Mouse (Mus musculus) liver, embryonic 14.5 days (tissue): ENCODE measurements around the gene Pdcd5. TPM values are rescaled to one million over a fixed set of nuclear protein-coding genes. Genes with fewer than 3 reads are reported as not detected.
A peak's percentile ranks its signal among the peaks of the same experiment; 100 is the strongest.

Experiments
- ATAC-seq: fragments of 200-750 bp; cut with Nextera tagmentation; 2 replicates; pipeline ENCODE4 v1.8.0; 2017; ENCODE audit warnings: moderate number of reproducible peaks, mild to moderate bottlenecking, moderate library complexity; ENCODE audit not compliant: insufficient read depth
- DNase-seq, 3 experiments: peaks; one replicate each; pipeline ENCODE4 v3.0.0-alpha.2; 2012 to 2013; ENCODE audit warnings: low read depth in 3 of 3, low spot score in 3 of 3
- H3K27ac ChIP-seq: fragments of 300-500 bp; sonication (generic); 2 replicates; pipeline ENCODE4 v1.5.1; 2014; ENCODE audit warnings: moderate library complexity, mild to moderate bottlenecking, control low read depth, inconsistent platforms
- H3K27me3 ChIP-seq: fragments of 300-500 bp; sonication (generic); 2 replicates; pipeline ENCODE4 v1.6.1; 2014; ENCODE audit warnings: mild to moderate bottlenecking, low read length, moderate library complexity; ENCODE audit not compliant: control insufficient read depth, insufficient read depth
- H3K36me3 ChIP-seq: fragments of 300-500 bp; sonication (generic); replicated peaks from 2 replicates; pipeline ENCODE4 v1.6.1; 2014; ENCODE audit warnings: low read depth; ENCODE audit not compliant: control insufficient read depth, insufficient read depth
- H3K4me1 ChIP-seq, 2 experiments: fragments of 200-500 bp in 1 of 2; fragments of 300-500 bp in 1 of 2; sonication (generic) in 1 of 2; replicated peaks; 2 replicates each; pipeline ENCODE4 v1.6.1; 2012 to 2014; ENCODE audit warnings: antibody characterized with exemption in 1 of 2, inconsistent platforms in 1 of 2, low read length in 1 of 2; ENCODE audit not compliant: control insufficient read depth in 2 of 2, insufficient read depth in 2 of 2
- H3K4me2 ChIP-seq: fragments of 300-500 bp; sonication (generic); 2 replicates; pipeline ENCODE4 v1.6.1; 2014; ENCODE audit warnings: low read depth, mild to moderate bottlenecking, control low read depth, moderate library complexity
- H3K4me3 ChIP-seq, 2 experiments: fragments of 200-500 bp in 1 of 2; fragments of 300-500 bp in 1 of 2; sonication (generic) in 1 of 2; 2 replicates each; pipeline ENCODE4 v1.5.1; 2012 to 2014; ENCODE audit warnings: low read depth in 2 of 2, low read length in 2 of 2, mild to moderate bottlenecking in 2 of 2, control low read depth in 1 of 2, inconsistent platforms in 1 of 2, moderate library complexity in 1 of 2; ENCODE audit not compliant: insufficient read depth in 1 of 2
- H3K9ac ChIP-seq: fragments of 300-500 bp; sonication (generic); replicated peaks from 2 replicates; pipeline ENCODE4 v1.6.1; 2014; ENCODE audit warnings: mild to moderate bottlenecking, control low read depth, moderate library complexity
- H3K9me3 ChIP-seq: fragments of 300-500 bp; sonication (generic); 2 replicates; pipeline ENCODE4 v1.6.1; 2016; ENCODE audit warnings: low read length, mixed read lengths; ENCODE audit not compliant: control insufficient read depth
- CTCF ChIP-seq: IDR thresholded peaks from 2 replicates; pipeline ENCODE4 v1.5.1; 2016; ENCODE audit warnings: antibody characterized with exemption, low read depth, control low read depth
- EP300 ChIP-seq: IDR thresholded peaks from 2 replicates; pipeline ENCODE4 v1.6.1; 2016; ENCODE audit warnings: antibody characterized with exemption, low read depth
- WGBS: fragments of 180-500 bp; shearing (Covaris S2); extraction: QIAGEN DNeasy Blood & Tissue Kit; methylation state at CpG from one replicate; pipeline ENCODE4 v1.1.7; 2014; ENCODE audit not compliant: insufficient replicate concordance; 5-methylcytosine and 5-hydroxymethylcytosine counted together
- polyA plus RNA-seq, 2 experiments: library from polyadenylated mRNA; depleted of rRNA in 1 of 2; stranded (reverse) in 1 of 2; unstranded in 1 of 2; fragments of >200 nt; fragmentation: Nextera tagmentation in 1 of 2; extraction: Ambion mirVana in 1 of 2; gene quantifications; 2 replicates each; pipeline versions ENCODE4 v1.2.1 to v1.2.3; 2012 to 2014

The Pdcd5 gene
- polyA plus RNA-seq, 2 experiments, result 85.7 to 161 TPM

DNA sequence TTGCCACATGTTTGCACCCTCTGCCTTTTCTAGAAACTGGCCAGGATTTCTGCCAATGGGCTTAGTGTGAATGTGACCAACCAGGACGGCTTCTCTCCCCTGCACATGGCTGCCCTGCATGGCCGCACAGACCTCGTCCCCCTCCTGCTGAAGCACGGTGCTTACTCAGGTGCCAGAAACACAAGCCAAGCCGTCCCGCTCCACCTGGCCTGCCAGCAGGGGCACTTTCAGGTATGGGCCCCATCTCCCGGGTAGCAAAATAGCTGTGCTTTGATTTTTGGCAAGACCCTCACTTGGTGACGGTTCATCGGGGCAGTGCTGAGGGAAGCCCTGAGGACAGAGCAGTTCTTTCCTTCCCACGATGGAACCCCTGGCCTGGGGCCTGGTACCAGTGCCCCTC is 19.9 kb downstream of the Pdcd5 start:
- no peaks in the 10 kb centered on the region for H3K9me3 ChIP-seq
- WGBS, result 89% methylated on average over 10 of the region's 10 CpGs
- no peaks in the 10 kb centered on the region for H3K27me3 ChIP-seq
- H3K36me3 ChIP-seq, result peaks cover 27% of the 10 kb centered on the region
- no peaks in the 10 kb centered on the region for H3K4me1 ChIP-seq
- no peak overlapping the region for H3K4me2 ChIP-seq
- H3K4me3 ChIP-seq, result no peak overlapping the region
- H3K9ac ChIP-seq, result no peak overlapping the region
- ATAC-seq, result no peak
- H3K27ac ChIP-seq, result no peak overlapping the region
- no peak for DNase-seq
- TF ChIP-seq CTCF (no peak), EP300 (no peak)

DNA sequence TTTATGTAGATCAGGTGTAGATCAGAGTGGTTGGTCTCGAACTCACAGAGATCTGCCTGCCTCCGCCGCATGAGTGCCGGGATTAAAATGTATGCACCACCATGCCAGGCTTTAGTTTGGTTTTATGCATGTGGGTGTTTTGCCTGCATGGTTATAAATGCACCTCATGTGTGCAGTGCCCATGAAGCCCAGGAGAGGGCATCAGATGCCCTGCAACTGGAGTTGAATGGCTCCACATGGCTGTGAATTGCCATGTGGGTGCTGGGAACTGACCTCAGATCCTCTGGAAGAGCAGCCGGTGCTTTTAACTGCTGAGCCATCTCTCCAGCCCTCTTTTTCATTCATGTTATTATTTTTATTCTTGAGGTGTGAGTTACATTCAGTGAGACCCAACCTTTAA is 21.3 kb downstream of the Pdcd5 start:
- Histone ChIP-seq H3K4me2 (no peak overlapping the region), H3K9ac (no peak overlapping the region), H3K27ac (no peak overlapping the region), H3K36me3 (peaks cover 27% of the 10 kb centered on the region), H3K4me1 (no peaks in the 10 kb centered on the region), H3K9me3 (no peaks in the 10 kb centered on the region), H3K4me3 (no peak overlapping the region), H3K27me3 (no peaks in the 10 kb centered on the region)
- no peak for ATAC-seq
- TF ChIP-seq CTCF, result peak; percentile 44
- no peak for TF ChIP-seq EP300
- no peak for DNase-seq
- 87% methylated on average over 5 of the region's 5 CpGs for WGBS

DNA sequence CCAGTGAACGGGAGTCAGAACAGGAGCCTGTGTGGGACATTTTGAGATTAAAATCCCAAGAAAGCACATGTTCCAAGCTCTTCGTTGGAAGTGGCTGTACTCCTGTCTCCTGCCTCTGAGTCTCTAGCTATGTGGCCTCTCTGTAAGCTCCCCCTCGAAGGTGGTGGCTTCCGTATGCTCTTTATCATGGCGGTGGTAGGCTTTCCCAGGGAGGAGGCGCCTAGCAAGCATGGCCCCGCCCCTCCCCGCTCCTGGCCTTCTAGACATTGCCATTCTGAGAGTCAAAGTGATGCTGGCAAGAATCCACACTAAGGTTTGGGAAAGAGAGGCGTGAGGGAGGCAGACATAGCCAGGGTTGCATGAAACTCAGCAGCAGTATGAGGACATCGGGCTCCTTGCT is 24.7 kb downstream of the Pdcd5 start:
- Histone ChIP-seq H3K4me2 (no peak overlapping the region), H3K9ac (no peak overlapping the region), H3K27me3 (no peaks in the 10 kb centered on the region), H3K36me3 (peaks cover 30% of the 10 kb centered on the region), H3K4me1 (no peaks in the 10 kb centered on the region), H3K9me3 (no peaks in the 10 kb centered on the region), H3K27ac (no peak overlapping the region), H3K4me3 (no peak overlapping the region)
- DNase-seq, result no peak
- no peak for ATAC-seq
- TF ChIP-seq EP300 (no peak), CTCF (no peak)
- WGBS, result 81% methylated on average over 10 of the region's 10 CpGs

DNA sequence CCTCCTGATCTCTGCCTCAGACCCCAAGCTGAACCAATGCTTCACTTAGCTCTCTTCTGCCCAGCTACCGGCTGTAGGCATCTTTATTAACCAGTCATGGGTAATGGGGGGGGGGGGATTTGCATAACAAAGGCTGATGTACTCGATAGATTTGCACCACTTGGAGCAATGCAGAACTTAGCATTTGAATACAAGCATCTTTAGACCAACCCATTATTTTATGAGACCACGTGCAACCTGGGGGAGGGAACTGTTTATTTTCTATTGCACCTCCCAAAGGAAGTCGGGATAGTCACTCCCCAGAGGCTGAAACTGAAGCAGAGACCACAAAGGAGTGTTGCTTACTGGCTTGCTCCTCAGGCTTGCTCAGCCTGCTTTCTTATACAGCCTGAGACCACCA is 29.8 kb downstream of the Pdcd5 start:
- no peak overlapping the region for H3K4me3 ChIP-seq
- no peaks in the 10 kb centered on the region for H3K27me3 ChIP-seq
- no peak overlapping the region for H3K4me2 ChIP-seq
- no peaks in the 10 kb centered on the region for H3K4me1 ChIP-seq
- no peak for ATAC-seq
- H3K9me3 ChIP-seq, result no peaks in the 10 kb centered on the region
- TF ChIP-seq CTCF (no peak), EP300 (no peak)
- no peak overlapping the region for H3K27ac ChIP-seq
- no peak for DNase-seq
- H3K9ac ChIP-seq, result no peak overlapping the region
- peaks cover 27% of the 10 kb centered on the region for H3K36me3 ChIP-seq
- 79% methylated on average over 4 of the region's 4 CpGs for WGBS

DNA sequence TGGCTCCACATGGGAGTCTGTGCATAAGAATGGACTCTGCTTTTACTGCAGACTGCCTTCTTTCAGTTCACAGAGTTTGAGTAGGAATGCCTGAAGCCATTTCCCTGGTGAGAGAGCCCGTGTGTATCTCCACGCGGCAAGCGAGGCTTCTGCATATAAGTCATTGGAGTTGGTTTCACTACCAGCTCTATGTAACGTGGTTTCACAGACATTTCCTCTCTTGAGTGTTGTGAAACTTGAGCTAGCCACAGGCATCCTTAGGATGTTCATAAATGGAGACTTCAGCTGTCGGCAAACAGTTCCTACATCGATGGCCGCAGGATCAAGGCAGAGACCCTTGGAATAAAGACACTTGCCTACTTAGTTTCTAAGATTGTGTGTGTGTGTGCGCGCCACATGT is 38.1 kb downstream of the Pdcd5 start:
- ATAC-seq (no peak), DNase-seq (no peak)
- H3K27me3 ChIP-seq, result no peaks in the 10 kb centered on the region
- H3K4me1 ChIP-seq, result no peaks in the 10 kb centered on the region; a peak in 1 of 4 replicates
- H3K4me2 ChIP-seq, result no peak overlapping the region
- H3K27ac ChIP-seq, result no peak overlapping the region
- no peak for TF ChIP-seq CTCF
- no peak overlapping the region for H3K9ac ChIP-seq
- H3K4me3 ChIP-seq, result no peak overlapping the region
- WGBS, result 78% methylated on average over 10 of the region's 10 CpGs
- H3K9me3 ChIP-seq, result no peaks in the 10 kb centered on the region
- peaks cover 32% of the 10 kb centered on the region for H3K36me3 ChIP-seq
